Mouse (Mus musculus): Measurements from ENCODE around the gene Gjd3.

DNA sequence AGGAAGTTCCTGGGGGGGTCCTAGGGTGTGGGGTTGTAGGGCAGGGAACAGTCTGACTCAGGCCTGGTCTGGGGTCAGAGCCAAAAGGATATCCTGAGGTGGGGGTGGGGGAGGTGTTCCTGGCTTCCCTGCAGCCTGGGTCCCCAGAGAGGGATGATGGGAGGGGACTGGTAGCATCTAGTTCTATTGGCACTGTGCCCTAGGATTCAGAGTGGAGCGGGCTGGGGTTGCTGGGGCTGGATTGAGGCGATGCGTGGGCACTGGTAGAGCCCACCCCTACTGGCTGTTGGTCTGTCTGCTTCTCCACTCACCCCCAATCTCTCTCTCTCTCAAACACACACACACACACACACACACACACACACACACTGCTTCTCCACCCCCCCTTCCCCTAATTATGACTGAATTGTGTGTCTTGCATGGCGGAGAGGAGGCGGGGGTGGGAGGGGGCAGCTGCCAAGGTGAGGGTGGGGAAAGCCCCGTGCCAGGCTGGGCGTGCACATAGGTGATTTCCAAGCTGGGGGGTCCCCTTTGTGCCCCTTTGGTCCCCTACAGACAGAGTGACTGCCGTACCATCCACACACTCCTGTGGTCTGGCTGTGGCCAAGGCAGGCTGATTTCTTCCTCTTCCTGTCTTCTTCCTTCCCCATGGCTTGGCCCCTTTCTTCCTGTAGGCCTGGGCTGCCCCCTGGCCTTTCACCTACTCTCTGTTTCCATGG is 39.7 kb downstream of the Gjd3 start:
- TF ChIP-seq CTCF (IDR thresholded peaks at IDR 0.05; ENCODE audit: low read depth, low read length), result no peak
- no peak for TF ChIP-seq POLR2A (IDR thresholded peaks at IDR 0.05; ENCODE audit: insufficient read depth, low read length)
